Mouse (Mus musculus): ENCODE measurements around the gene 2310034G01Rik. TPM values are rescaled to one million over a fixed set of nuclear protein-coding genes. Genes with fewer than 3 reads are reported as not detected.

Gene 2310034G01Rik
- total RNA-seq (2012; rRNA removed) = 0.53 and 0.80 TPM in 2 replicates

DNA sequence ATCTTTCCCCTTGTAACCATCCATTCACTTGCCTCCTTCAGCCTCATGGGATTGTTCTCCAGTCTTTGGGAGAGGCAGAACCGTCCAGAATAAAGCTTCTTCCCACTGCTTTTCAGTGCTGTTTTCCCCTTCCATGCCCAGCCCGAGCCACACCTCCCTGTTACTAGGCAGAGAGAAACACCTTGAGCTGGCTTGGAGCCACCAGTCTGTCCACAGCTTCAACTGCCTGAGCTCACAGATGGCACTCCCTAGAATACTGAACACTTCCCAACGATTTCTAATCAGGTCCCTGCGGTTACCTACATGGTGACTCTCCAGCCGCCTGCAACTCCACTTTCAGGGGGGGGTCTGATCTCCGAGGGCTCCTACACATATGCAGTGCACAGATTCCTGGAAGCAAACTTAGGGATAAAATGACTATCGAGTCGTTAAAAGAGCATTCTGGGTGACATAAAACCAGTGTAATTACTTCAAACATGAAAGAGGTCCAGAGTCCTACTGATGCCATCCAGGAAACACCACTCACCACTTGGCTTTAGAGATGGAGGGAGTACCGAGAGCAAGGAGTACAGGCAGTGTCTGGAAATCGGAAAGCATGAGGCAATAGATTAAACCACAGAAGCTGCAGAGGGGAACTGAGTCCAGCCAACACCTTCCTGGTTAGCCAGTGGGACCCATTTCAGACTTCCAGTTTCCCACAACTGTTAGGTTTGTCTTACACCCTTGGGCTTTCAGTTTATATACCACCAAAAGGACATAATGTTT lies at the start of gene 2310034G01Rik:
Gene 2310034G01Rik (minus strand): TSS at position 135 of the 765 bp plus-strand sequence.
- DNase-seq (ENCODE audit: low read depth, low spot score) = no peak
- Histone ChIP-seq H3K36me3 (ENCODE audit: control insufficient read depth, insufficient read depth, low read length, poor library complexity, severe bottlenecking) (no peaks in the 10 kb centered on the region), H3K9ac (ENCODE audit: insufficient read depth, low read depth, low read length, poor library complexity, severe bottlenecking) (peak within 1 kb of the TSS; percentile 61), H3K27ac (ENCODE audit: insufficient read depth, low read depth, low read length, poor library complexity, severe bottlenecking) (no peak within 1 kb of the TSS), H3K4me1 (ENCODE audit: control insufficient read depth in 2 of 2, insufficient read depth in 2 of 2, low read length in 2 of 2, poor library complexity in 1 of 2) (peaks cover 0 to 3% of the 10 kb centered on the region in 2 experiments; a peak in 2 of 4 replicates), H3K9me3 (ENCODE audit: control insufficient read depth, insufficient read depth, low read depth, low read length) (no peaks in the 10 kb centered on the region), H3K4me3 (ENCODE audit: insufficient read depth in 1 of 2, low read depth in 1 of 2, low read length in 2 of 2, poor library complexity in 1 of 2, severe bottlenecking in 1 of 2) (peak within 1 kb of the TSS; percentile 74 to 79)
- TF ChIP-seq ZNF384 (IDR thresholded peaks at IDR 0.05; ENCODE audit: low read depth, low read length) (no peak), HCFC1 (IDR thresholded peaks at IDR 0.05; ENCODE audit: borderline replicate concordance, insufficient read depth, low read length) (no peak), CHD2 (IDR thresholded peaks at IDR 0.05; ENCODE audit: low read depth, low read length) (no peak), ZC3H11A (IDR thresholded peaks at IDR 0.05; ENCODE audit: borderline replicate concordance, low read depth, low read length) (no peak), MAFK (IDR thresholded peaks at IDR 0.05; ENCODE audit: insufficient read depth, low read depth, low read length) (no peak)
- in situ Hi-C loops (cut with MboI; ENCODE audit: low sequenced_read_pairs in 2 of 2, unreplicated experiment in 2 of 2) = no loop called here

DNA sequence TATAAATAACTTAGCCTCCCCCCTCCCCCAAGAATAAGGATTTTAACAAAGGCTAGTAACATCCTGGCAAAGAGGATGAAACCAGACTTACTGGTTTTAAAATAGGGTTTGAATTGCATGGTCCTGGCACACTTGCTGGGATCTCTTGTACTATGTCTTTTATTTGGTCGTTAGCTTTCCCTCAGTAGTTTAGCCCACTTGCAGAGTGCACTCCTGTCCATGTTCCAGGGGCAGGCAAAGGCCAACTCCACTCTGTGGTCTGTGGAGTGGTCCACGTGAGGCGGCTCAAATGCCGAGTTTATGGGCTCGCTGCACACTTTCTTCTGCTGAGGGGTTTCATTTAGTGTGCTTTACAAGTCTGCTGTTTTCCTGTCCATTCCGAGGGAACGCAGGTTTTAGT lies 49.8 kb upstream of the 2310034G01Rik start:
- Histone ChIP-seq H3K9ac (ENCODE audit: insufficient read depth, low read depth, low read length, poor library complexity, severe bottlenecking) (no peak overlapping the region), H3K27ac (ENCODE audit: insufficient read depth, low read depth, low read length, poor library complexity, severe bottlenecking) (no peak overlapping the region), H3K4me1 (ENCODE audit: control insufficient read depth in 2 of 2, insufficient read depth in 2 of 2, low read length in 2 of 2, poor library complexity in 1 of 2) (0 out of 4 replicates have a peak, but pooled peaks cover 0 to 2% of the 10 kb centered on the region in 2 experiments), H3K36me3 (ENCODE audit: control insufficient read depth, insufficient read depth, low read length, poor library complexity, severe bottlenecking) (peaks cover 7% of the 10 kb centered on the region; the same call in 1 of the 2 replicates), H3K4me3 (ENCODE audit: insufficient read depth in 1 of 2, low read depth in 1 of 2, low read length in 2 of 2, poor library complexity in 1 of 2, severe bottlenecking in 1 of 2) (no peak overlapping the region), H3K9me3 (ENCODE audit: control insufficient read depth, insufficient read depth, low read depth, low read length) (no peaks in the 10 kb centered on the region)
- TF ChIP-seq ZC3H11A (IDR thresholded peaks at IDR 0.05; ENCODE audit: borderline replicate concordance, low read depth, low read length) (no peak), HCFC1 (IDR thresholded peaks at IDR 0.05; ENCODE audit: borderline replicate concordance, insufficient read depth, low read length) (no peak)
- no peak for DNase-seq (ENCODE audit: low read depth, low spot score)
- in situ Hi-C loops (cut with MboI; ENCODE audit: low sequenced_read_pairs in 2 of 2, unreplicated experiment in 2 of 2) = no loop called here

DNA sequence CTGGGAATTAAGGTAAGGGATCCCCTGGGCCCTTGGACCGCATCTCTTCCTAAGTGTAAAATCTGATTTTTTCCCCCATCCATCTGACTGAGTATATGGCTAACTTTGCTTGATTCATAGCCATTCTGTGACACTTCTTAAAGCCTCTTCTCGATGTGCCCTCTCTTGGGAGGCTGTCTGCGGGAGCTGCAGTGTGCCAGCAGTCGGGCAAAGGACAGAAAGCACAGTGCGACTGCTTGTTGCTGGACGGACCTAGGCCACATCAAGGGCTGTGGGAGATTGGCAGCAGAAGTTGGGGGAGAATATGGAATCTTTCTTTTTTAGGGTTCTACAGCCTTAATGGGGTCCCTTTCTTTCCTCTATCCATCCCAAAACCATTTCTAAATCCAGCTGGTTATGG lies 49.3 kb upstream of the 2310034G01Rik start:
- Histone ChIP-seq H3K4me1 (ENCODE audit: control insufficient read depth in 2 of 2, insufficient read depth in 2 of 2, low read length in 2 of 2, poor library complexity in 1 of 2) (0 out of 4 replicates have a peak, but pooled peaks cover 0 to 2% of the 10 kb centered on the region in 2 experiments), H3K9ac (ENCODE audit: insufficient read depth, low read depth, low read length, poor library complexity, severe bottlenecking) (no peak overlapping the region)
- in situ Hi-C loops (cut with MboI; ENCODE audit: low sequenced_read_pairs in 2 of 2, unreplicated experiment in 2 of 2) = no loop called here

DNA sequence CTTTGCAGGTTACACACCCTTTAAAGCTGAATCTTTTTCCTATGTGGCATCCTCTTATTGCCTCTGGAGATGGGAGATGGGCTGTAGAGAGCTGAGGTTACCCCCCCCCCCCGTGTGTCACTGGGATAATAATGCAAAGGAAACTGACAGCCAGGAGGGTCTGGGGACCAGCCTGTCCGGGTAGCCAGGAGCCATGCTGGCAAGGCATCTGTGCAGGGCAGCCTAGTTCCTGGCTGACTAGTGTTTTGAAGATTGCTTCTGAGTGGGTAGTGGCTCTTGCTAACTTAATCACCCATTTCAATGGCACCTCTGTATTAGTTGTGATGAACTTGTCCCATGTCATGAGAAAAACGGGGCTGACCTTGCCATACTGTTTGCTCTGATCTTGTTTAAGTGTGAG lies 48.3 kb upstream of the 2310034G01Rik start:
- in situ Hi-C loops (cut with MboI; ENCODE audit: low sequenced_read_pairs in 2 of 2, unreplicated experiment in 2 of 2) = no loop called here
- no peak for DNase-seq (ENCODE audit: low read depth, low spot score)
- H3K36me3 ChIP-seq (ENCODE audit: control insufficient read depth, insufficient read depth, low read length, poor library complexity, severe bottlenecking) = peaks cover 5% of the 10 kb centered on the region; the same call in 1 of the 2 replicates
- no peak overlapping the region for H3K27ac ChIP-seq (ENCODE audit: insufficient read depth, low read depth, low read length, poor library complexity, severe bottlenecking)
- no peak overlapping the region for H3K9ac ChIP-seq (ENCODE audit: insufficient read depth, low read depth, low read length, poor library complexity, severe bottlenecking)
- TF ChIP-seq ZNF384 (IDR thresholded peaks at IDR 0.05; ENCODE audit: low read depth, low read length) = no peak
- no peak overlapping the region for H3K4me3 ChIP-seq (ENCODE audit: insufficient read depth in 1 of 2, low read depth in 1 of 2, low read length in 2 of 2, poor library complexity in 1 of 2, severe bottlenecking in 1 of 2)
- peaks cover 0 to 2% of the 10 kb centered on the region in 2 experiments; a peak in 1 of 4 replicates for H3K4me1 ChIP-seq (ENCODE audit: control insufficient read depth in 2 of 2, insufficient read depth in 2 of 2, low read length in 2 of 2, poor library complexity in 1 of 2)
- H3K9me3 ChIP-seq (ENCODE audit: control insufficient read depth, insufficient read depth, low read depth, low read length) = no peaks in the 10 kb centered on the region

More for the DNA sequence above, 49.3 kb upstream of the 2310034G01Rik start:
- no peak overlapping the region for H3K27ac ChIP-seq (ENCODE audit: insufficient read depth, low read depth, low read length, poor library complexity, severe bottlenecking)
- H3K4me3 ChIP-seq (ENCODE audit: insufficient read depth in 1 of 2, low read depth in 1 of 2, low read length in 2 of 2, poor library complexity in 1 of 2, severe bottlenecking in 1 of 2) = no peak overlapping the region
- no peak for DNase-seq (ENCODE audit: low read depth, low spot score)
- H3K36me3 ChIP-seq (ENCODE audit: control insufficient read depth, insufficient read depth, low read length, poor library complexity, severe bottlenecking) = peaks cover 6% of the 10 kb centered on the region; the same call in 1 of the 2 replicates
- H3K9me3 ChIP-seq (ENCODE audit: control insufficient read depth, insufficient read depth, low read depth, low read length) = no peaks in the 10 kb centered on the region
- TF ChIP-seq HCFC1 (IDR thresholded peaks at IDR 0.05; ENCODE audit: borderline replicate concordance, insufficient read depth, low read length) (no peak), ZNF384 (IDR thresholded peaks at IDR 0.05; ENCODE audit: low read depth, low read length) (no peak), ZC3H11A (IDR thresholded peaks at IDR 0.05; ENCODE audit: borderline replicate concordance, low read depth, low read length) (no peak), MAFK (IDR thresholded peaks at IDR 0.05; ENCODE audit: insufficient read depth, low read depth, low read length) (no peak), CHD2 (IDR thresholded peaks at IDR 0.05; ENCODE audit: low read depth, low read length) (no peak)

All from ES-E14 (cell line).